Mouse (Mus musculus) yolk sac, embryonic 10.5 days (tissue): ENCODE data around the gene Nrbp1.
A peak's percentile ranks its signal among the peaks of the same experiment; 100 is the strongest.

Experiments used
- DNase-seq: peaks from one replicate; pipeline ENCODE4 v3.0.0-alpha.2; 2017; ENCODE audit warnings: low spot score

Nrbp1 gene

GRCm38 (mm10) chr5:31266101-31266500 is 25.4 kb downstream of the Nrbp1 start:
- DNase-seq: no peak

- DNase-seq: no peak
Observed at GRCm38 (mm10) chr5:31267686-31268085, 27.0 kb downstream of the Nrbp1 start.

GRCm38 (mm10) chr5:31273018-31273417 is 32.4 kb downstream of the Nrbp1 start:
- DNase-seq: no peak

GRCm38 (mm10) chr5:31279245-31279988 is 38.8 kb downstream of the Nrbp1 start:
- DNase-seq: no peak

- no peak for DNase-seq
Observed at GRCm38 (mm10) chr5:31288225-31288624, 47.6 kb downstream of the Nrbp1 start.

- DNase-seq: no peak
Observed at GRCm38 (mm10) chr5:31288655-31289054, 48.0 kb downstream of the Nrbp1 start.

- no peak for DNase-seq
Observed at GRCm38 (mm10) chr5:31289626-31290230, 49.1 kb downstream of the Nrbp1 start.

- DNase-seq: peak; percentile 95
Observed at GRCm38 (mm10) chr5:31290521-31291360, 50.1 kb downstream of the Nrbp1 start, which contains the start of gene Ift172. TSS of gene Ift172 (minus strand) at chr5:31291116.

GRCm38 (mm10) chr5:31291361-31291688 is 50.7 kb downstream of the Nrbp1 start:
- DNase-seq: no peak

GRCm38 (mm10) chr5:31294964-31295605 is 54.4 kb downstream of the Nrbp1 start:
- no peak for DNase-seq

- peak; percentile 73 for DNase-seq
Observed at GRCm38 (mm10) chr5:31295606-31296141, 55.0 kb downstream of the Nrbp1 start, which contains the start of gene Fndc4. TSS of gene Fndc4 (minus strand) at chr5:31296080.

GRCm38 (mm10) chr5:31297047-31297757 is 56.5 kb downstream of the Nrbp1 start, which contains the start of gene Gckr:
TSS of gene Gckr (plus strand) at chr5:31297443.
- peak; percentile 76 for DNase-seq

GRCm38 (mm10) chr5:31297981-31298380 is 57.3 kb downstream of the Nrbp1 start:
- DNase-seq: no peak

- DNase-seq: no peak
Observed at GRCm38 (mm10) chr5:31298486-31298885, 57.8 kb downstream of the Nrbp1 start.
